Mouse (Mus musculus) kidney, postnatal 0 days (tissue): Measurements from ENCODE around the gene Phpt1. TPM values are rescaled to one million over a fixed set of nuclear protein-coding genes. Genes with fewer than 3 reads are reported as not detected.

ENCODE experiments used
- ATAC-seq: fragments of 200-750 bp; cut with Nextera tagmentation; replicated peaks from 2 replicates; pipeline ENCODE4 v1.8.0; 2017; ENCODE audit warnings: low read depth, moderate number of reproducible peaks, moderate TSS enrichment, moderate library complexity; ENCODE audit not compliant: low FRiP score
- DNase-seq: peaks from one replicate; pipeline ENCODE4 v3.0.0-alpha.2; 2016; ENCODE audit warnings: low spot score
- H3K27ac ChIP-seq: fragments of 300-500 bp; sonication (generic); 2 replicates; pipeline ENCODE4 v1.5.1; 2014; ENCODE audit warnings: mild to moderate bottlenecking
- H3K27me3 ChIP-seq: fragments of 300-500 bp; sonication (generic); 2 replicates; pipeline ENCODE4 v1.6.1; 2014; ENCODE audit warnings: low read length, mixed read lengths; ENCODE audit not compliant: insufficient read depth
- H3K36me3 ChIP-seq: fragments of 300-500 bp; sonication (generic); 2 replicates; pipeline ENCODE4 v1.6.1; 2014; ENCODE audit warnings: low read length, mixed read lengths; ENCODE audit not compliant: insufficient read depth
- H3K4me1 ChIP-seq: fragments of 300-500 bp; sonication (generic); replicated peaks from 2 replicates; pipeline ENCODE4 v1.6.1; 2014; ENCODE audit warnings: antibody characterized with exemption, low read length, mixed read lengths; ENCODE audit not compliant: insufficient read depth
- H3K4me2 ChIP-seq: fragments of 300-500 bp; sonication (generic); 2 replicates; pipeline ENCODE4 v1.6.1; 2014; ENCODE audit warnings: mild to moderate bottlenecking, low read length, moderate library complexity, mixed read lengths
- H3K4me3 ChIP-seq: fragments of 300-500 bp; sonication (generic); replicated peaks from 2 replicates; pipeline ENCODE4 v1.5.1; 2014; ENCODE audit warnings: low read depth, low read length
- H3K9ac ChIP-seq: fragments of 300-500 bp; sonication (generic); 2 replicates; pipeline ENCODE4 v1.6.1; 2014; ENCODE audit warnings: low read depth, low read length
- H3K9me3 ChIP-seq: fragments of 300-500 bp; sonication (generic); replicated peaks from 2 replicates; pipeline ENCODE4 v1.6.1; 2016; ENCODE audit warnings: low read length, inconsistent platforms, mixed read lengths
- CTCF ChIP-seq: IDR thresholded peaks from 2 replicates; pipeline ENCODE4 v1.5.1; 2016; ENCODE audit warnings: antibody characterized with exemption, low read depth, mild to moderate bottlenecking, moderate library complexity
- WGBS: fragments of 180-500 bp; shearing (Covaris S2); extraction: QIAGEN DNeasy Blood & Tissue Kit; methylation state at CpG from one replicate; pipeline ENCODE4 v1.1.7; 2014; 5-methylcytosine and 5-hydroxymethylcytosine counted together
- polyA plus RNA-seq: library from polyadenylated mRNA; unstranded; fragments of >200 nt; fragmentation: Nextera tagmentation; extraction: Ambion mirVana; gene quantifications from 2 replicates; pipeline ENCODE4 v1.2.1, GENCODE M21; 2015

The Phpt1 gene
- polyA plus RNA-seq, 1 experiment from 2014 or later: 197 TPM

GRCm38 (mm10) chr2:25580621-25581101 lies 5.6 kb upstream of the Phpt1 start:
- H3K27ac ChIP-seq: no peak overlapping the region
- peaks cover 42% of the 10 kb centered on the region for H3K4me1 ChIP-seq
- no peak overlapping the region for H3K4me3 ChIP-seq
- ATAC-seq: no peak
- H3K9me3 ChIP-seq: no peaks in the 10 kb centered on the region
- H3K36me3 ChIP-seq: peaks cover 14% of the 10 kb centered on the region
- no peak overlapping the region for H3K9ac ChIP-seq
- no peak for TF ChIP-seq CTCF
- H3K4me2 ChIP-seq: peak overlapping the region; percentile 78; the same call in 1 of the 2 replicates
- no peak for DNase-seq
- H3K27me3 ChIP-seq: peaks cover 51% of the 10 kb centered on the region
- 39% methylated on average over 6 of the region's 6 CpGs for WGBS

GRCm38 (mm10) chr2:25579737-25580460 lies 4.9 kb upstream of the Phpt1 start:
- Histone ChIP-seq H3K27me3 (peaks cover 51% of the 10 kb centered on the region), H3K27ac (no peak overlapping the region), H3K36me3 (peaks cover 10% of the 10 kb centered on the region), H3K9me3 (no peaks in the 10 kb centered on the region), H3K9ac (no peak overlapping the region), H3K4me2 (peak overlapping the region; percentile 36), H3K4me3 (peak overlapping the region; percentile 25), H3K4me1 (peaks cover 46% of the 10 kb centered on the region)
- WGBS: 3% methylated on average over 21 of the region's 27 CpGs
- ATAC-seq: no peak
- peak; percentile 69 for TF ChIP-seq CTCF
- peak; percentile 61 for DNase-seq

- 6% methylated on average over 77 of the region's 77 CpGs for WGBS
- H3K4me1 ChIP-seq: peaks cover 46% of the 10 kb centered on the region
- no peak for ATAC-seq
These were observed 4.0 kb upstream of the Phpt1 start for GRCm38 (mm10) chr2:25578796-25579736.

GRCm38 (mm10) chr2:25577951-25578795 lies 3.1 kb upstream of the Phpt1 start:
- ATAC-seq (no peak), DNase-seq (no peak)
- TF ChIP-seq CTCF: peak; percentile 49
- Histone ChIP-seq H3K9me3 (no peaks in the 10 kb centered on the region), H3K4me2 (peak overlapping the region; percentile 37), H3K36me3 (peaks cover 2% of the 10 kb centered on the region; the same call in 1 of the 2 replicates), H3K9ac (no peak overlapping the region), H3K27ac (no peak overlapping the region), H3K4me1 (peaks cover 54% of the 10 kb centered on the region), H3K27me3 (peaks cover 51% of the 10 kb centered on the region), H3K4me3 (peak overlapping the region; percentile 4)
- WGBS: 7% methylated on average over 75 of the region's 75 CpGs

More at GRCm38 (mm10) chr2:25578796-25579736, 4.0 kb upstream of the Phpt1 start:
- TF ChIP-seq CTCF: no peak
- no peak for DNase-seq
- Histone ChIP-seq H3K4me3 (peak overlapping the region; percentile 25), H3K27me3 (peaks cover 51% of the 10 kb centered on the region), H3K27ac (no peak overlapping the region), H3K36me3 (peaks cover 3% of the 10 kb centered on the region; the same call in 1 of the 2 replicates), H3K9me3 (no peaks in the 10 kb centered on the region), H3K9ac (no peak overlapping the region), H3K4me2 (peak overlapping the region; percentile 37)

GRCm38 (mm10) chr2:25576965-25577891 lies 2.2 kb upstream of the Phpt1 start:
- H3K4me3 ChIP-seq: peak overlapping the region; percentile 4
- peak overlapping the region; percentile 37; the same call in 1 of the 2 replicates for H3K4me2 ChIP-seq
- H3K9ac ChIP-seq: 0 out of 2 replicates have a peak overlapping the region, but pooled peaks have one; percentile 35
- no peak for DNase-seq
- H3K27ac ChIP-seq: no peak overlapping the region
- peaks cover 51% of the 10 kb centered on the region for H3K27me3 ChIP-seq
- no peak for ATAC-seq
- H3K36me3 ChIP-seq: no peaks in the 10 kb centered on the region
- peaks cover 56% of the 10 kb centered on the region for H3K4me1 ChIP-seq
- WGBS: 21% methylated on average over 92 of the region's 92 CpGs
- no peaks in the 10 kb centered on the region for H3K9me3 ChIP-seq
- TF ChIP-seq CTCF: no peak
